Mouse (Mus musculus): ENCODE results near the gene Ncor2. TPM values are rescaled to one million over a fixed set of nuclear protein-coding genes. Genes with fewer than 3 reads are reported as not detected.

Gene Ncor2
- polyA plus RNA-seq, 1 experiment from 2014 or later: 17.2 TPM

DNA sequence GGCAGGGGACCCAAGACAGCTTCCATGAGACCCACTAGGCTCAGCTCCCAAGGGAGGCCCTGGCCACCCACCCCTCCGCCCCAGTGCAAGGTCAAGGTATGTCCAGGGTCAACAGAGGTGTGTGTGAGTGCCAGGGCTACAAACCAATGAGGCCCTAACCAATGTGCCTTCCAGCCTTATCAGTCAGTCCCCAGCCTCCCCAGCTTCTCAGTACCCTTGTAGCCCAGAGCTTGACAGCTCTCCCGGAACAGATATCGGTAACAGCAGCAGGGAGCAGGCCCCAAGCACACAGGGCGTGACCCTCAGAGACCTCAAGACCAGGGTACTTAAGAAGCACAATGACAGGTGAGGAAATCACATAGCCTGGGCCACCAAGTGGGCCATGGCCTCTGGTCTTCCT, 129.5 kb downstream of the Ncor2 start:
- H3K36me3 ChIP-seq (ENCODE audit: control insufficient read depth, insufficient read depth, low read length): peaks cover 23% of the 10 kb centered on the region
- peak overlapping the region; percentile 76 for H3K27ac ChIP-seq (ENCODE audit: low read depth, low read length)
- 55% methylated on average over 4 of the region's 4 CpGs for WGBS
- peak; percentile 90 for ATAC-seq (replicated peaks; ENCODE audit: low FRiP score)
- H3K9ac ChIP-seq (ENCODE audit: low read depth, low read length): peak overlapping the region; percentile 43
- H3K4me3 ChIP-seq (ENCODE audit: low read depth, low read length): no peak overlapping the region
- H3K4me2 ChIP-seq: peak overlapping the region; percentile 40
- H3K9me3 ChIP-seq (ENCODE audit: control insufficient read depth, low read length): no peaks in the 10 kb centered on the region
- peaks cover 42% of the 10 kb centered on the region for H3K4me1 ChIP-seq (replicated peaks; ENCODE audit: control insufficient read depth, insufficient read depth, low read length)
- no peak for DNase-seq (ENCODE audit: low spot score)
- H3K27me3 ChIP-seq (replicated peaks; ENCODE audit: control insufficient read depth, insufficient read depth, low read length): no peaks in the 10 kb centered on the region

DNA sequence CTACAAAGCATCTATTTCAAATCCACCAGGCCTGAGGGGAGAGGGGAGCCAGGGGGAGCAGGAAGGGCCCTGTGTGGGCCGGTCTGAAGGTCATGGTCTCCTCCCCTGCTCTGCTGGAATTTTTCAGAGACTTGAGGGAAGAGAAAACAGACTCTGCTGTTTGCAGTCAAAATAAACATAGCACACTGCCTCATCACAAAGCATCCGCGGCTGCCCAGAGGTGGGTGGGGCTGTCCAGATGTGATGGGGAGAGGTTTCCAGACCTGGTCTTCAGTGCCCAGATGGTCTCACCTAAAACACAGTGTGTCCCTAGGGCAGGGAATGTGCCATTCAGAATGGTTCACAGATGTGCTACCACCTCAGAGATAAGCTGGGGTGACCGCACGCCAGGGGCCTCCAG, 132.6 kb downstream of the Ncor2 start:
- WGBS: 75% methylated on average over 5 of the region's 5 CpGs
- Histone ChIP-seq H3K9ac (ENCODE audit: low read depth, low read length) (no peak overlapping the region), H3K4me3 (ENCODE audit: low read depth, low read length) (no peak overlapping the region), H3K36me3 (ENCODE audit: control insufficient read depth, insufficient read depth, low read length) (peaks cover 22% of the 10 kb centered on the region), H3K4me2 (no peak overlapping the region), H3K27ac (ENCODE audit: low read depth, low read length) (no peak overlapping the region), H3K27me3 (replicated peaks; ENCODE audit: control insufficient read depth, insufficient read depth, low read length) (no peaks in the 10 kb centered on the region), H3K4me1 (replicated peaks; ENCODE audit: control insufficient read depth, insufficient read depth, low read length) (peaks cover 15% of the 10 kb centered on the region; the same call in 1 of the 2 replicates), H3K9me3 (ENCODE audit: control insufficient read depth, low read length) (no peaks in the 10 kb centered on the region)
- ATAC-seq (replicated peaks; ENCODE audit: low FRiP score): no peak
- no peak for DNase-seq (ENCODE audit: low spot score)

DNA sequence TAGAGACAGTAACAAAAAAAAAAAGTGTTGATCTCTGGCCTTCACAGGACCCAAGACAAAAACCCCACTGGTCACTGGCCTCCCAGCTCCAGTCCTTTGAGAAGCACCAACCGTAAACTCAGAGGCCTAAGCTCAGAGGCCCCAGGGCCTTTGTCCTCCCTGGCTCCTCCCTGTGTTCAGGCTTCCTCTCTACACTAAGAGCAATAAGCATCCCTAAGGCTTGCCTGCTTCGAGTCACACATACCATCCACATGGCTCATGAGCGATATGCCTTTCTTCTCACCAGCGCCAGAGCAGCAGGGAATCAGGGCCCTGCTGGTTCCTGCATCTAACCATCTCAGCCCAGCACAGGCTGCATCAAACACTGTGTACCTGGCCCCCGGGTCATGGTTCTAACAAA, 133.8 kb downstream of the Ncor2 start:
- Histone ChIP-seq H3K4me2 (no peak overlapping the region), H3K9ac (ENCODE audit: low read depth, low read length) (no peak overlapping the region), H3K4me1 (replicated peaks; ENCODE audit: control insufficient read depth, insufficient read depth, low read length) (peaks cover 12% of the 10 kb centered on the region; the same call in 1 of the 2 replicates), H3K27me3 (replicated peaks; ENCODE audit: control insufficient read depth, insufficient read depth, low read length) (no peaks in the 10 kb centered on the region), H3K36me3 (ENCODE audit: control insufficient read depth, insufficient read depth, low read length) (peaks cover 22% of the 10 kb centered on the region), H3K4me3 (ENCODE audit: low read depth, low read length) (no peak overlapping the region), H3K27ac (ENCODE audit: low read depth, low read length) (no peak overlapping the region), H3K9me3 (ENCODE audit: control insufficient read depth, low read length) (no peaks in the 10 kb centered on the region)
- 82% methylated on average over 5 of the region's 5 CpGs for WGBS
- no peak for DNase-seq (ENCODE audit: low spot score)
- no peak for ATAC-seq (replicated peaks; ENCODE audit: low FRiP score)

DNA sequence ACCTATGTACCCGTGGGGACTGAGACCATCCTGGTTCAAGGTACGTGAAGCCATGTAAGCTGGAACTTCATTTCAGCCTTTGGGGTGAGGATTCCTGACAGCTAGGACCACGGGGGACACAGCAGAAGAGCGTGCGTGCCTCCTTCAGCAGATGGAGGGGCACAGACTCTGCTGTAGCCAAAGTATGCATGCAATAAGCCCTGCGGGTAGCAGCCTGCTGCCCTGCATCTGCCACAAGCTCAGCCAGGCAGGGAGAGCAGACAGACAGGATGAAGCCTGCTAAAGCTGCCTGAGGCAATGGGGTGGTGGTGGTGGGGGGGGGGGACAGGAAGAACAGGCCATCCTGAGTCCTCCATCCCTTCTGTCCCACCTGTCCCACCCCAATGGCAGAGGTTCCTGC, 135.6 kb downstream of the Ncor2 start:
- Histone ChIP-seq H3K27me3 (replicated peaks; ENCODE audit: control insufficient read depth, insufficient read depth, low read length) (no peaks in the 10 kb centered on the region), H3K27ac (ENCODE audit: low read depth, low read length) (no peak overlapping the region), H3K9me3 (ENCODE audit: control insufficient read depth, low read length) (no peaks in the 10 kb centered on the region), H3K4me3 (ENCODE audit: low read depth, low read length) (no peak overlapping the region), H3K9ac (ENCODE audit: low read depth, low read length) (no peak overlapping the region), H3K4me1 (replicated peaks; ENCODE audit: control insufficient read depth, insufficient read depth, low read length) (no peaks in the 10 kb centered on the region), H3K36me3 (ENCODE audit: control insufficient read depth, insufficient read depth, low read length) (peaks cover 19% of the 10 kb centered on the region), H3K4me2 (no peak overlapping the region)
- no peak for ATAC-seq (replicated peaks; ENCODE audit: low FRiP score)
- DNase-seq (ENCODE audit: low spot score): no peak
- WGBS: 88% methylated on average over 6 of the region's 6 CpGs

DNA sequence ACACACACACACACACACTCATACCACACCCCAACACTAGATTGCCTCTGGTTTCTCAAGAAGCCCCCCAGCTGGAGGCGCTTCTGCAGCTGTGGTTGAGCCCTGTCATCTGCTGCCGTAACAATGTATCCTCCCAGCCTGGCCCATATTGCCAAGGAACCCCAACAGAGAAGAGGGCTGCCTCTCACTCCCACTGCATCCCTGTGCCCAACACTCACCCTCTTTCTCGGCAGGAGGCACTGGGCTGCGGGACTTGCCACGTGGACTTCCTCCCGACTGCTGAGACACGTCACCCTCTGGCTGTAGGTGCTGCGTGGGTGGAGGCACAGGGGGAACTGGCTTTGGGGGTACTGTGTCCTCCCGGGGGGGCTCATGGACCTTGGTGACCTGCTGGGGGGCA, 137.4 kb downstream of the Ncor2 start:
- Histone ChIP-seq H3K9me3 (ENCODE audit: control insufficient read depth, low read length) (no peaks in the 10 kb centered on the region), H3K36me3 (ENCODE audit: control insufficient read depth, insufficient read depth, low read length) (peaks cover 15% of the 10 kb centered on the region; the same call in 1 of the 2 replicates), H3K4me1 (replicated peaks; ENCODE audit: control insufficient read depth, insufficient read depth, low read length) (no peaks in the 10 kb centered on the region), H3K27ac (ENCODE audit: low read depth, low read length) (no peak overlapping the region), H3K4me3 (ENCODE audit: low read depth, low read length) (no peak overlapping the region), H3K4me2 (no peak overlapping the region), H3K9ac (ENCODE audit: low read depth, low read length) (no peak overlapping the region), H3K27me3 (replicated peaks; ENCODE audit: control insufficient read depth, insufficient read depth, low read length) (no peaks in the 10 kb centered on the region)
- ATAC-seq (replicated peaks; ENCODE audit: low FRiP score): no peak
- DNase-seq (ENCODE audit: low spot score): no peak
- 88% methylated on average over 9 of the region's 9 CpGs for WGBS

DNA sequence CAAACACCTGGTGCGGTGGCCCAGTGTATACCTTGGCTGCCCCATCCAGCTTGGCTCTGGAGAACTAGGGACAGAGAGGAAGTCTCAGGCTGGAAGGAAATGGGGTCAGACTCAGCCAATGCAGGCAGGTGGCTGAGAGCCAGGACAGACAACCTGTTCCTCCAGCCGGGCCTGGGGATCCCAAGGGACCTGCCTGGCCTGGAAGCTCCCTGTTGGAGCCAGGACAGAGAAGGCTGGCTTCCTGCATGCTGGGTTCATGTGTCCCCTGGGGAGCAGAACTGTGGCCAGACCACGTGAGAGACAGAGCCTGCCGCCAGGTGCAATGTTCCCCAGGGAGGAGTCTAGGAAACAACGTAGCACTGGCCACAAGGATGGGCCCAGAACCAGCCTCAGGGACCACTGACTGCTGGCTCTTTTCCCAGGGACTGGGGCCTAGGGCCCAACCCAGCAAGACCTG, 138.9 kb downstream of the Ncor2 start:
- H3K9ac ChIP-seq (ENCODE audit: low read depth, low read length): no peak overlapping the region
- ATAC-seq (replicated peaks; ENCODE audit: low FRiP score): no peak
- no peaks in the 10 kb centered on the region for H3K4me1 ChIP-seq (replicated peaks; ENCODE audit: control insufficient read depth, insufficient read depth, low read length)
- H3K4me2 ChIP-seq: no peak overlapping the region
- H3K9me3 ChIP-seq (ENCODE audit: control insufficient read depth, low read length): no peaks in the 10 kb centered on the region
- 83% methylated on average over 5 of the region's 5 CpGs for WGBS
- no peaks in the 10 kb centered on the region for H3K27me3 ChIP-seq (replicated peaks; ENCODE audit: control insufficient read depth, insufficient read depth, low read length)
- H3K36me3 ChIP-seq (ENCODE audit: control insufficient read depth, insufficient read depth, low read length): peaks cover 23% of the 10 kb centered on the region
- no peak overlapping the region for H3K4me3 ChIP-seq (ENCODE audit: low read depth, low read length)
- H3K27ac ChIP-seq (ENCODE audit: low read depth, low read length): no peak overlapping the region
- no peak for DNase-seq (ENCODE audit: low spot score)

DNA sequence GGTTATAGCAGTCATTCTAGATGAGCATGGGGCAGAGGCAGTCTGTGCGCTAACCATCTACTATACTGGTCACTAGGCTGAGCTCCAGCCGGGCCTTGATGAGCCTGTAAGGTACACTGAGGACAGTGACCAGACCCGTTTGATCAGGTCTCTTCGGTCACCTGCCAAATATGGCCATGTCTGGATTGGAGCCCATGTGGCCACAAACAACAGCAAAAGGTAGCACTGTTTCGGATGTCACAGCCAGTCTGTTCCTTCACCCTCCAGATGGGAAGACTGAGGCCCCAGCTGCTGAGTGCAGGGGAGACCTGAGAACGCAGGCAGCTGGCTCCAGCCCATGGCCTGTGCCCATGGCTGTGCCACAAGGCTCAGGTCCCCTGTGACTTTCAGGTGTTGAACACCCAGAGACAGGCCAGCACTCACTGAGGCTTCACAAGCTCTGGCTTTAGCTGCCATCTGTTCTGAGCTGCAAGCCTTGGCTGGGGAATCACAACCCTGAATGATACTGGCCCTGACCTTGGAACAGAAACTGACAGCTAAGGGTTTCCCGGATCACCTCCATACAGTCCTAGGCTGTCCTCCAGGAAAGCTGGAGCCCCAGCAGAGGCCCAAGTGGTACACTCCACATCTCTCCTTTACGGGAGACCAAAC, 139.5 kb downstream of the Ncor2 start:
- H3K4me3 ChIP-seq (ENCODE audit: low read depth, low read length): no peak overlapping the region
- H3K4me1 ChIP-seq (replicated peaks; ENCODE audit: control insufficient read depth, insufficient read depth, low read length): no peaks in the 10 kb centered on the region
- H3K9ac ChIP-seq (ENCODE audit: low read depth, low read length): no peak overlapping the region
- H3K36me3 ChIP-seq (ENCODE audit: control insufficient read depth, insufficient read depth, low read length): peaks cover 28% of the 10 kb centered on the region
- H3K27me3 ChIP-seq (replicated peaks; ENCODE audit: control insufficient read depth, insufficient read depth, low read length): no peaks in the 10 kb centered on the region
- DNase-seq (ENCODE audit: low spot score) (no peak), ATAC-seq (replicated peaks; ENCODE audit: low FRiP score) (no peak)
- no peak overlapping the region for H3K27ac ChIP-seq (ENCODE audit: low read depth, low read length)
- no peak overlapping the region for H3K4me2 ChIP-seq
- 91% methylated on average over 8 of the region's 8 CpGs for WGBS
- no peaks in the 10 kb centered on the region for H3K9me3 ChIP-seq (ENCODE audit: control insufficient read depth, low read length)

DNA sequence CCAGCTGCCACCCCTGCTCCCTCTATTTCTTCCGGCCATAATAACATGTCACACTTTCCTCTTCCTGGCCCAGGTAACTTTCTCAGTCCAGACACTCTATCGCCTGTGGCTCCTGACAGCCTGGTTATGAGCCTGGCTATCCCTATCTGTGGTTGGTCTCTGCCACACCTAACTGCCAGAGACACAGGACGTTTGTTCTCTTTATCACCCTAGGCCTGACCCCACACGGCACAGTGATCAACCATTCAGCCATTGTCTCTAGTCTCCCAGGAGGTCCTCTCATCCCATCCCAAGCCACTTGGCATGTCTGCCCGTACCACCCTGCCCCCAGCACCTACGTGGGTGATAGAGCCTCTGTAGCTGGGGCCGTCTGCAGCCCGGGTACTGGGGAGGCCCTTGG, 142.5 kb downstream of the Ncor2 start:
- ATAC-seq (replicated peaks; ENCODE audit: low FRiP score): peak; percentile 48; the same call in 1 of the 2 replicates
- H3K36me3 ChIP-seq (ENCODE audit: control insufficient read depth, insufficient read depth, low read length): peaks cover 38% of the 10 kb centered on the region

DNA sequence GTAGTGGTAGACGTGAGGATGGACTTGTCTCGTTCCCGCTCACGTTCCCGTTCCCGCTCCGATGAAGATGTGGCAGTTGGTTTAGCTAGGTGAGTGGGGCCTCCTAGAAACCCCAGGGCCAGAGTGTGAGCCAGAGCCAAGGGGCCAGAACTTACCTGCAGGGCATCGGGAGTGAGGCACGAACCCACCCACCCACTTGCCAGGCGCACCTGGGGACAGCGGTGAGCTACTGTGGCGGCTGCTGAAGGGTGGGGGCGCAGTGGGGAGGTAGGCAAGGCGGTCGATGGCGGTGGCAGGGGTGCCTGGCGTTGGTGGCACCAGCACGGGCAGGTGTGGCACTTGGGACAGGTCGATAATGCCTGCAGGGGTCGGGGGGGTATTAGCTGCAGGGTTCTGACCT, 150.1 kb downstream of the Ncor2 start:
- H3K9me3 ChIP-seq (ENCODE audit: control insufficient read depth, low read length): no peaks in the 10 kb centered on the region
- no peaks in the 10 kb centered on the region for H3K27me3 ChIP-seq (replicated peaks; ENCODE audit: control insufficient read depth, insufficient read depth, low read length)
- no peak overlapping the region for H3K27ac ChIP-seq (ENCODE audit: low read depth, low read length)
- H3K4me3 ChIP-seq (ENCODE audit: low read depth, low read length): no peak overlapping the region
- ATAC-seq (replicated peaks; ENCODE audit: low FRiP score) (no peak), DNase-seq (ENCODE audit: low spot score) (no peak)
- H3K9ac ChIP-seq (ENCODE audit: low read depth, low read length): no peak overlapping the region
- WGBS: 94% methylated on average over 20 of the region's 20 CpGs
- H3K36me3 ChIP-seq (ENCODE audit: control insufficient read depth, insufficient read depth, low read length): peaks cover 57% of the 10 kb centered on the region
- no peak overlapping the region for H3K4me2 ChIP-seq
- no peaks in the 10 kb centered on the region for H3K4me1 ChIP-seq (replicated peaks; ENCODE audit: control insufficient read depth, insufficient read depth, low read length)

More for the DNA sequence above, 142.5 kb downstream of the Ncor2 start:
- H3K4me1 ChIP-seq (replicated peaks; ENCODE audit: control insufficient read depth, insufficient read depth, low read length): no peaks in the 10 kb centered on the region
- no peaks in the 10 kb centered on the region for H3K27me3 ChIP-seq (replicated peaks; ENCODE audit: control insufficient read depth, insufficient read depth, low read length)
- H3K27ac ChIP-seq (ENCODE audit: low read depth, low read length): no peak overlapping the region
- H3K4me3 ChIP-seq (ENCODE audit: low read depth, low read length): no peak overlapping the region
- no peak for DNase-seq (ENCODE audit: low spot score)
- no peak overlapping the region for H3K4me2 ChIP-seq
- H3K9me3 ChIP-seq (ENCODE audit: control insufficient read depth, low read length): no peaks in the 10 kb centered on the region
- 75% methylated on average over 8 of the region's 8 CpGs for WGBS
- no peak overlapping the region for H3K9ac ChIP-seq (ENCODE audit: low read depth, low read length)
